Mouse (Mus musculus) right cerebral cortex, postnatal 36 days (tissue): ENCODE measurements around the gene Pcdh7.
A peak's percentile ranks its signal among the peaks of the same experiment; 100 is the strongest.
"Not testable (repeated sequence)": the region's sequence is repeated elsewhere in the genome, so short reads cannot be mapped to it uniquely, and the experiment has no call there.

Experiments used
- DNase-seq, 2 experiments: peaks; one replicate each; pipeline ENCODE4 v3.0.0; 2022; ENCODE audit warnings: low spot score in 2 of 2, mixed read lengths in 1 of 2

Pcdh7 gene

DNA sequence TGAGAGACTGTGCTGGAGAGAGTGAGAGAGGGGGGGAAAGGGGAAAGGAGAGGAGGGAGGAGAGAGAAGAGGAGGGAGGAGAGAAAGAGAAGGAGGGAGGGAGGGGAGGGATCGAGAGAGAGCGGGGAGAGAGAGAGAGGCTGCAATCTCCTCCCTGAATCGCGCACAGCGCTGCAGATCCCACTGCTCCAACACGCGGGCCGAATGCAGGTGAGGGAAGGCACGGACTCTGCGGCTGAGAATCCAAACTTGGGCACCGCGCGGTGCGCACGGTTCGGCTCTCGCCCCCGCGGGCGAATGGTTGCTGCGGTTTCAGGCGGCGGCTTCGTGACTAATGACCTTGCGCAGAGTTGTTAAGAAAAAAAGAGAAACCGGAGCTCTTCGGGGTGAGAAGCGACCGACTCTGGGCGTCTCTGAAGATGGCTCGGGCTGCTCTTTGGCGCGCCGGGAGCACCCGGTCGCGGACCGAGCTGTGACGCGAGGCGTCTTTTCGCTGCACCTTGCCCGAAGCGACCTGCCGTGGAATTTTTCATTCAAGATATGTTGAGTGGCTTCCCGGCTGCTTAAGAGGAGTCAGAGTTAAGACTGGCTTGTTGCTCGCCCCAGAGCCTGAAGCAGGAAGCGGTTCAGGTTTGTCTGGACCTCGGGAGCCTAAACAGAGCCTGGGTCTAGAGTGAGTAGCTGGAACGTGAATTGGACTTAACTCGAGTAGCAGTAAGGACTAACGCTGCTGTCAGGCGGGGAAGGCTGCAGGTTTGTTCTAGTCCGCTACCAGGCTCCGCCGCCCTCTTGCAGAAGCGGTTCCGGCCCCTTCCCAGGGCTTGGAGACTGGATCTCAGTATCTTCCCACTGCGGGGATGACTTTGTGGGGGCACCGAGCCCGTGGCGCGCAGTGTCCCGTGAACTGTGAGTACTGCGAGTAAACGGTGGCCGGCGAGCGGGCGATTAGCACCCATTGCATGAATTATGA, at the start of gene Pcdh7:
Gene Pcdh7 (plus strand): TSS at position 62 of the 970 bp plus-strand sequence.
- DNase-seq, result peak; percentile 72 to 74

DNA sequence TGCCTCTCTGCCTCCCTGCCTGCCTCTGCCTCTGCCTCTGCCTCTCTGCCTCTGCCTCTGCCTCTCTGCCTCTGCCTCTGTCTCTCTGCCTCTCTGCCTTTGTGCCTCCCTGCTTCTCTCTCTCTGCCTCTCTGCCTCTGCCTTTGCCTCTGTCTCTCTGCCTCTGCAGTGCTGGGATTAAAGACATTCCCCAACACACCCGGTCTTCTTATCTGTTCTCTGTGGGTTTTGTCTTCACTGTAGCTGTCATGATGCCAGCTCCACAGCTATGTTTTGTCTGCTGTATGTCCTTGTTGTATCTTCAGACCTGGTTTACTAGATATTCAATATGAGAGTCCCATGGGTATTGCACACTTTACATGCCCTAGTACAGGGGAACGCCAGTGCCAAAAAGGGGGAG, 40.8 kb upstream of the Pcdh7 start:
- not testable (repeated sequence) for DNase-seq

DNA sequence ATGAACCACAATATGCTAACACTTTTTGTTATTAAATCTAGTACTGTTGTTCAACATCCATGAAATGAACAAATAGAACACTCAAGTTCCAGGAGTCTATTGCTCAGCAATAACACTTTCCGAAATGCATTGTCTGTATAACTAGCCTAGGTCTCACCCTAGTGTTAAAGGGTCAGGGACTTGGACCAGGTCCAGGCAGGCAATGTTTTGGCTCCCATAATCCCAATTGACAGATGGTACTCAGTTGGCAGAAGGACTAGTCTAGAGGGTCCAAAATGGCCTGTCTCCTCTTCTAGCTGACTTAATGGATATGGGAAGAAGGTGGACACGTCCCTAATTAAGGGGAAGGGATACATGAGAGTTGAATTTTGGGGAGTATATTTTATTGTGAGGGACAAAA, 9.4 kb upstream of the Pcdh7 start:
- no peak for DNase-seq

DNA sequence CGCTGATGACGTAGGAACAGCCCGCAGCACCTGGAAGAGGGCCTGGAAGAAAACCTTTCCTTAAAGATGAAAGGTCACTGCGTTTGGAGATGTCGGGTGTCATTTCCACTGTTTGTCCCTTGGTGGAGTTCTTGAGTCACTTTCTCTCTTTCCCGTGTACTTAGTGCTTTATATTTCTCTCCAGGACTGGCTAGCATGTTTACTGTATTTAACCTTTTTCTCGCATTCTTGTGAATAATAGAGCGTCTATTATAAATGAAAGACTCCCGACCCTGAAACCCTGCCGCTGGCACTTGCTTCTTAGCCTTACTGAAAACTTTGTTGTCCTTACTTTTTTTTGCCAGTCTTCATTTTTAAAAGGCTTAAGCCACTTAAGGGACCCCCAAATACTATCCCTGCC, 3.8 kb upstream of the Pcdh7 start:
- peak in 1 of 2 experiments; percentile 20 for DNase-seq

- DNase-seq, result peak; percentile 55 to 66
Observed at GRCm38 (mm10) chr5:57714621-57715523, 2.9 kb upstream of the Pcdh7 start.

DNA sequence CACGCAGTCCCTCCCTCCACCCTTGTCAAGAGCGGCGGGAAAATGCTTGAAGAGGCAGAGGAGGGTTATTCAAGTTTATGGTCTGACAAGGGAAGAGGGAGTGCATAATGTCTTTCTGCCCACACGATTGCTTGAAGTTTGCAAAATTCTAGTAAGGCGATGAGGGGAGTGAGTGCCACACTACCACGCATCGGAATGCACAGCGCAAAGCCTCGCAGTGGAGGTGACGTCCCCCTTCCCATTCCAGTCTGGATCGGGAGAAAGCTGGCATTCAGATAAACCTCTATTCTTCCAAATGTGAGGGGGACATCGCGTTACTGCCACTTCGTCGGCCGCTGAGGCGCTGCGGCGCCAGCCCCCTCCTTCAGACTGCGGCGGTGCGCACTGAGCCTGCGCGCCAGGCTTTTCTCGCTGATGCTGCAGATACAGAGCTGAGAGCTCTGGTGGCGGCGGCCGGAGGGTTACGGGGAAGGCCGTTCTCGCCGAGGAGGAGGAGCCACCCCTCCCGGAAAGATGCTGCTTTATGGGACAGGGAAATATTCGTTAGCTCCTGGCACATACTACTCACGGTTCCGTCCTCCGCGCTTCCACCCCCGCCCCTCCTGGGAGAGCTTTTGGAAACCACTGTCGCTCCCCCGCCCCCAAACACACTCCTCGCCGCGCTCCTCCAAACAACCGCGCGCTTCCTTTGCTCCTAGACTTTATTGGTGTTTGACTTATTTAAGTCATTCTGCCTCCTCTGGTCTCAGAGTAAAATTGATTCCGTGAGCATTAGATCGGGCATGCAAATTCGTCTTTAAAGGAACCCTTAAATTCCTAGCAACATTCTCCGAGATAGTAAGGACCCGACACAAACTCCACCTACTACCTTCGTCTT, 2.0 kb upstream of the Pcdh7 start:
- DNase-seq, result peak; percentile 82 to 87

DNA sequence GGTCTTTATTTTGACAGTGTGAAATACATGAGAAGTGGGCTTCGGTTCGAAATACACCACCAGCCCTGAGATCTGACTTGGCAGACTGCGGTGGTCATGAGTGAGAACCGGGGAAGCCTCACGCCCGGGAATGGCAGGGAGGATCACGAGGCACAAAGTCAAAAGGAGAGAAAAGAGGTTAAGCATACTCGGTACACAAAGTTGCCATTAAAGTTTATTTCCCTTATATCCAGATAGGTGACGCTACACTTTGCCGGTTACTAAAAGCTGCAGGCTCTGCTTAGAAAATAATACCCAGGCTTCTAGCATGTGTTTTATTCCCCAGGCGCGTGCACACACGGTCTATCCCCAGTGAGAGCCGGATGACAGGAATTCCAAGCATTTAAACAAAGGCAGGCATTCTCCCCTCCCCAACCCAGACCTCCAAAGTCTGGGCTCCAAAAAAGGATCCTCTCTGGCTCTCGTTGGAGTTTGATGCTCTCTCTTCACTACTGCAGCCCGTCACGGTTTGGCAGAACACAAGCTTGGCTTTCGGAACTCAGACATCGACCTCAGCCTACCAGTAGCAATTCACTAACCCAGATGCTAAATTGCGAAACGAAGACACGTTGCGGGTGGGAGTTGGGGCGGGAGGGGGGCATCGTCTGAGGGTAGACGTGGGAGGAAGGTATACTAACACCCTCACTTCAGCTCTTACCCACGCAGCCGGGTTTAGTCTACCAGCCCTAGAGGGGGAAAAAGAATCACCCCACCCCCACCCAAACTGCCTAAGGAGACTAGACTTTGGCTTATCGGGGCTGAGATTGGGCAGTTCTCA, 1.1 kb upstream of the Pcdh7 start:
- DNase-seq, result peak; percentile 26 to 34

DNA sequence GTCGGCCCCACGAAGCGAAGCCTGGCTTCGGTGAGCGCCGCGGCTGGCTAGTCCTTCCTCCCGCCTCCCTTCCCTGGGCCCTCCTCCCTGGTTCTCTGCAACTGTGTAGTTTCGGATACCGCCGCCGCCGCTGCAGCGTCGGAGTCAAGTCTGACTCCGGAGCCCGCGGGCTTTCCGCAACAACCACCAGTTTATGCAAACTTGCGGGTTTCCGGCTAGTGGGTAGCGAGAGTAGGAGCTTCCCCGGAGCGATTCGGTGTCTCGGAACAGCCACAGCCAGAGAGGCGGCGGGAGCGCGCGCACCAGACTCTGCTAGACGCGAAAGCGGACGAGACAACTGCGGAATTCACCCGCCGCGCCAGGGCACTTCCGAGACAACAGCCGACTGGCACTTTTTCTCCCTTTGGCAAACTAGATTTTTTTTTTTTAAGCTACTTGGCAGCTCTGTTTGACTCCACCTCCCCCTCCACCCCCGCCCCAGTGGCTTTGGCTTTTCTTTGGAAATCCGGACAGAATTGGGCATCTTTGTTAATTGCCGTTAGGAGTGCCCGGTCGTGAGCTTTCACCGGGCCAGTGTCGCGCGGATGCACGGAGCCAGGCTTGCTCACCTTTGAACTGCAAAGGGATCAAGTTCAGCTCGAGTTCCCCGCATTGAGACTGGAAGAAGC, 395 bp upstream of the Pcdh7 start:
- peak; percentile 56 to 59 for DNase-seq

- peak; percentile 44 to 61 for DNase-seq
Observed at GRCm38 (mm10) chr5:57718876-57719593, 1.3 kb downstream of the Pcdh7 start.

GRCm38 (mm10) chr5:57719594-57720185, 1.9 kb downstream of the Pcdh7 start:
- peak; percentile 49 to 58 for DNase-seq

DNA sequence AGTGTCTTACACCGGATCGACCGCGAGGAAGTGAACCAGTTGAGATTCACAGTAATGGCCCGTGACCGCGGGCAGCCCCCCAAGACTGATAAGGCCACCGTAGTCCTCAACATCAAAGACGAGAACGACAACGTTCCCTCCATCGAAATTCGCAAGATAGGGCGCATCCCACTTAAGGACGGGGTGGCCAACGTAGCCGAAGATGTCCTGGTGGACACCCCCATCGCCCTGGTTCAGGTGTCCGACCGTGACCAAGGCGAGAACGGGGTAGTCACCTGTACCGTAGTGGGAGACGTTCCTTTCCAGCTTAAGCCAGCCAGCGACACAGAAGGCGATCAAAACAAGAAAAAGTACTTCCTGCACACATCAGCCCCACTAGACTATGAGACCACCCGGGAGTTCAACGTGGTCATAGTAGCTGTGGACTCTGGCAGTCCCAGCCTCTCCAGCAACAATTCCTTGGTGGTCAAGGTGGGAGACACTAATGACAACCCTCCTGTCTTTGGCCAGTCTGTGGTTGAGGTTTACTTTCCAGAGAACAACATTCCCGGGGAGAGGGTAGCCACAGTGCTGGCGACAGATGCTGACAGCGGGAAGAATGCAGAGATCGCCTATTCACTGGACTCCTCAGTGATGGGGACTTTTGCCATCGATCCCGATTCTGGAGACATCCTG, 2.6 kb downstream of the Pcdh7 start:
- DNase-seq, result peak in 1 of 2 experiments; percentile 2

GRCm38 (mm10) chr5:57721148-57721712, 3.5 kb downstream of the Pcdh7 start:
- no peak for DNase-seq

- no peak for DNase-seq
Observed at GRCm38 (mm10) chr5:57721927-57722326, 4.2 kb downstream of the Pcdh7 start.

- DNase-seq, result no peak
Observed at GRCm38 (mm10) chr5:57733451-57733850, 15.7 kb downstream of the Pcdh7 start.

DNA sequence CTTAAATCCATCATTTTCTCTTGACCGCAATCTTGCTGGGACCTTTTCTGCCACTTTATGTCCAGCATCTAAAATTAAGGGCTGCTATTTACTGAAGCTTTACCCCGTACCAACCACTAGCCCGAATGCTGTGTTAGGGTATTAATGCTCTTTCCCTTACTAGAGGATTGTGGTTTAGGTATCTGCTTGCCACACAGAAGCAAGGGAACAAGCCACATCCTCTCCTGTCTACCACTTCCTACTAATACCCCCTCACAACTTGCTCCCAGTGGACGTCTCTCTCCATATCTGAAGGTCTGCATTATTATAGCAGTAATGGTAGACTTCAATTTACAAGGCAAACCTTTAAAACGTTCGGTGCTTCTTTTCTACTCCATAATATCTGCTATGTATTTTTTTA, 18.0 kb downstream of the Pcdh7 start:
- no peak for DNase-seq

GRCm38 (mm10) chr5:57742924-57743323, 25.2 kb downstream of the Pcdh7 start:
- peak in 1 of 2 experiments; percentile 32 for DNase-seq

- no peak for DNase-seq
Observed at GRCm38 (mm10) chr5:57743956-57744661, 26.3 kb downstream of the Pcdh7 start.
